25 mouse cellular contexts compared by ENCODE assay signal in the genomic region with DNA sequence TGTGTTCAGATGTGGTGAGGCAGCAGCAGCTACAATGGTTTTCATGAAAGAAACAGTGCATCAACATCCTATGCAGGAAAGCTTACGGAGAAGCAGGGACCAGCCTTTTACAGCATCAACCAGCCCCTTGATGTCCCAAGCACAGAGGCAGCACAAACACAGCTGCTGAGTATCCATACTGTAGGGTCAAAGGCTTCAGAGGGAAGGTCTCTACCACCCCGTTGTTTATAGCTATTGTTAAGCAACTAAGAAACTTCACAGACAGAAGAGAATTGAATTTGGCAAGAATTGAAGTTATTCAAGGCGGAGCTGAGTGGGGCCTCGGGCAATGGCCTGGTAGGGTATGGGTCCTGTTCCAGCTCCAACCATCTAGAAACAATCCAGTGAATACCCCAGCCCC.
"Had no signal": no experiment of that assay in that cellular context is flagged by ENCODE, and none has a peak within 500 bp of the region (broad histone marks: within the 10 kb centered on the region; RNA-seq: fewer than 3 reads in every experiment).

No protein-coding gene starts in this region.

- H3K9me3 ChIP-seq: kidney, embryonic 15.5 days; limb, embryonic 12.5 days; limb, embryonic 15.5 days; neural tube, embryonic 12.5 days; neural tube, embryonic 15.5 days had no signal

- H3K9ac ChIP-seq: kidney, embryonic 15.5 days; limb, embryonic 12.5 days; limb, embryonic 15.5 days; liver, embryonic 14.5 days; liver, postnatal 0 days; neural tube, embryonic 12.5 days; neural tube, embryonic 15.5 days had no signal

- ATAC-seq: intestine, postnatal 0 days; liver, postnatal 0 days had no signal

- H3K4me3 ChIP-seq: kidney, embryonic 15.5 days; left cerebral cortex, adult 2 months; limb, embryonic 12.5 days; limb, embryonic 15.5 days; megakaryocyte, embryonic 14.5 days; neural tube, embryonic 12.5 days; neural tube, embryonic 15.5 days had no signal

- H3K4me2 ChIP-seq: kidney, embryonic 15.5 days; limb, embryonic 12.5 days; limb, embryonic 15.5 days; liver, embryonic 11.5 days; midbrain, embryonic 11.5 days; neural tube, embryonic 12.5 days; neural tube, embryonic 15.5 days had no signal

- DNase-seq: kidney, adult 8-10 months; kidney, postnatal 10 days; kidney, postnatal 36 days; layer of hippocampus, postnatal 36 days; left cerebral cortex, postnatal 4 days; liver, postnatal 0 days; midbrain, embryonic 14.5 days; right cerebral cortex, adult 18-20 months; right cerebral cortex, postnatal 14 days; right cerebral cortex, postnatal 4 days; thymus, adult 2 months; thymus, postnatal 14 days; thymus, postnatal 4 days had no signal

- H3K36me3 ChIP-seq: kidney, embryonic 15.5 days; limb, embryonic 12.5 days; limb, embryonic 15.5 days; neural tube, embryonic 12.5 days; neural tube, embryonic 15.5 days had no signal

- H3K27ac ChIP-seq: kidney, embryonic 15.5 days; left cerebral cortex, adult 2 months; limb, embryonic 12.5 days; limb, embryonic 15.5 days; liver, embryonic 14.5 days; neural tube, embryonic 12.5 days; neural tube, embryonic 15.5 days; stomach, postnatal 0 days had no signal

- H3K4me1 ChIP-seq: limb, embryonic 12.5 days; limb, embryonic 15.5 days had no signal

- H3K27me3 ChIP-seq: kidney, embryonic 15.5 days; limb, embryonic 12.5 days; limb, embryonic 15.5 days; megakaryocyte, embryonic 14.5 days; neural tube, embryonic 12.5 days; neural tube, embryonic 15.5 days had no signal
